20 mouse cellular contexts compared by ENCODE assay signal in the genomic region with DNA sequence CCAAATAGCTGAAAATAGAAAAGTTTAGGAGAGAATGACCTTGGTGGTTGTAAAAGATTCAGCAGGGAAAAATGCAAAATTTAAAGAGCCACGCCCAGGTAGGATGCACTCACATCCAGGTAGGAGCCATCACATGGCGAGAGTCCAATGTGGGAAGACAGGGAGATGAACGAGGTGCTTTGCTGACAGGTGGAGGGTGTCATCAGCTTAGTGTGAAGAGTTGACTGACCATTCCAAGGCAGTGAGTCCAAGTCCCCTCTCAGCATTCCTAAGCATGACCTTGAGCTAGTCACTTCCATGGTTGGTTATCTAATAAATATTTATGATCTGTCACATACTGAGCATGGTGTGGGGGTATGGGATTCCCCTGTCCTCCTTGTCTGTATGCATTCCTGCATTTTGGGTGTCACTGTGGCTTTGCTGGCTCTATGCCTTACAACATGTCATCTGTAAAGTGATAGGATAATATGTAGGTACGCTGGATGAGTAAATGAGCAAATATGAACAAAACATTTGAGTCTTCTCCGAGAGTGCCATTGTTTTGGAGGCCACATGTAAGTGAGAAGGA. TPM values are rescaled to one million over a fixed set of nuclear protein-coding genes. Genes with fewer than 3 reads are reported as not detected.
DNase-seq lines count a peak whose midpoint lies in the region; ATAC-seq and TF ChIP-seq lines count a peak whose summit lies in the region.
"Had no signal": no experiment of that assay in that cellular context is flagged by ENCODE, and none has a peak within 500 bp of the region (broad histone marks: within the 10 kb centered on the region; RNA-seq: fewer than 3 reads in every experiment).

No protein-coding gene starts in this region.

- no peaks in the 10 kb centered on the region for H3K27me3 ChIP-seq in heart, embryonic 10.5 days (ENCODE audit: insufficient read depth, poor library complexity, severe bottlenecking)
- H3K27me3 ChIP-seq in heart, embryonic 12.5 days (replicated peaks) = no peaks in the 10 kb centered on the region
- no peaks in the 10 kb centered on the region for H3K27me3 ChIP-seq in C2C12 (ENCODE audit: control insufficient read depth, insufficient read depth, insufficient read length)
- H3K27me3 ChIP-seq: embryonic facial prominence, embryonic 12.5 days; forebrain, embryonic 13.5 days; forebrain, embryonic 15.5 days had no signal

- no peak overlapping the region for H3K27ac ChIP-seq in heart, embryonic 10.5 days
- H3K27ac ChIP-seq in heart, embryonic 12.5 days (ENCODE audit: poor library complexity, severe bottlenecking) = no peak overlapping the region
- H3K27ac ChIP-seq: embryonic facial prominence, embryonic 10.5 days; embryonic facial prominence, embryonic 12.5 days; forebrain, embryonic 13.5 days; forebrain, embryonic 15.5 days had no signal

- no peaks in the 10 kb centered on the region for H3K79me2 ChIP-seq in C2C12 (ENCODE audit: control insufficient read depth, insufficient read depth)

- H3K9me3 ChIP-seq in heart, embryonic 10.5 days = no peaks in the 10 kb centered on the region
- H3K9me3 ChIP-seq in heart, embryonic 12.5 days (replicated peaks) = no peaks in the 10 kb centered on the region
- H3K9me3 ChIP-seq: embryonic facial prominence, embryonic 10.5 days; embryonic facial prominence, embryonic 12.5 days; forebrain, embryonic 13.5 days; forebrain, embryonic 15.5 days had no signal

- ATAC-seq in heart, embryonic 12.5 days (ENCODE audit: insufficient number of reproducible peaks, low FRiP score) = no peak
- ATAC-seq: forebrain, embryonic 13.5 days; forebrain, embryonic 15.5 days; forebrain, postnatal 0 days had no signal

- no peaks in the 10 kb centered on the region for H3K79me3 ChIP-seq in C2C12 (ENCODE audit: low read depth)

- no peak overlapping the region for H3ac ChIP-seq in C2C12 (ENCODE audit: control insufficient read depth, insufficient read length, low read depth)

- no peaks in the 10 kb centered on the region for H3K36me3 ChIP-seq in heart, embryonic 10.5 days
- no peaks in the 10 kb centered on the region for H3K36me3 ChIP-seq in heart, embryonic 12.5 days
- H3K36me3 ChIP-seq in C2C12 (ENCODE audit: control insufficient read depth, insufficient read depth) = no peaks in the 10 kb centered on the region
- H3K36me3 ChIP-seq: embryonic facial prominence, embryonic 10.5 days; embryonic facial prominence, embryonic 12.5 days; forebrain, embryonic 15.5 days had no signal

- H3K4me2 ChIP-seq in heart, embryonic 12.5 days = no peak overlapping the region
- H3K4me2 ChIP-seq: embryonic facial prominence, embryonic 12.5 days; forebrain, embryonic 13.5 days; forebrain, embryonic 15.5 days had no signal

- peak; percentile 51 for DNase-seq in heart, embryonic 10.5 days (ENCODE audit: low spot score)
- DNase-seq in 3T3-L1 (ENCODE audit: low read depth, low spot score) = peak; percentile 75
- DNase-seq in layer of hippocampus, adult 9-11 months = no peak
- DNase-seq in spleen, adult 18-20 months = no peak
- DNase-seq: adrenal gland, adult 8-10 months; adrenal gland, postnatal 14 days; adrenal gland, postnatal 36 days; B cell, adult 2 months; cerebellum, adult 11-12 months; cerebellum, adult 2 months; cerebellum, adult 9-10 months; cerebellum, postnatal 10 days; cerebellum, postnatal 25 days; forebrain, postnatal 0 days had no signal

- H3K4me3 ChIP-seq in heart, embryonic 10.5 days = no peak overlapping the region
- H3K4me3 ChIP-seq in heart, embryonic 12.5 days = no peak overlapping the region
- H3K4me3 ChIP-seq in C2C12 (ENCODE audit: insufficient read depth, poor library complexity, severe bottlenecking) = no peak overlapping the region
- H3K4me3 ChIP-seq: embryonic facial prominence, embryonic 10.5 days; embryonic facial prominence, embryonic 12.5 days; forebrain, embryonic 13.5 days; forebrain, embryonic 15.5 days had no signal

- WGBS in heart, embryonic 10.5 days = 90% methylated on average over 5 of the region's 5 CpGs
- WGBS in heart, embryonic 12.5 days = 87% methylated on average over 5 of the region's 5 CpGs

- no peak overlapping the region for H3K9ac ChIP-seq in heart, embryonic 12.5 days
- H3K9ac ChIP-seq: embryonic facial prominence, embryonic 12.5 days; forebrain, embryonic 13.5 days; forebrain, embryonic 15.5 days; forebrain, postnatal 0 days had no signal

- H3K4me1 ChIP-seq in heart, embryonic 10.5 days = peaks cover 23% of the 10 kb centered on the region
- H3K4me1 ChIP-seq in heart, embryonic 12.5 days (replicated peaks) = peaks cover 27% of the 10 kb centered on the region

- TF ChIP-seq CTCF in C2C12 (IDR thresholded peaks at IDR 0.05; ENCODE audit: control insufficient read depth, insufficient read depth, insufficient read length) = no peak

TF ChIP-seq in C2C12, 6 proteins besides CTCF, POLR2A, EP300 and RAD21:
- TF ChIP-seq USF1 (IDR thresholded peaks at IDR 0.05; ENCODE audit: low read depth) (no peak), FOSL1 (IDR thresholded peaks at IDR 0.05; ENCODE audit: insufficient read depth, low read length, poor library complexity, severe bottlenecking) (peak; percentile 87), CEBPB (IDR thresholded peaks at IDR 0.05; ENCODE audit: low read depth) (no peak), MYOG (IDR thresholded peaks at IDR 0.05; ENCODE audit: control insufficient read depth, extremely low read depth, insufficient read length) (no peak), MYOD1 (IDR thresholded peaks at IDR 0.05; ENCODE audit: control insufficient read depth, insufficient read length, low read depth) (peak; percentile 87), MAX (IDR thresholded peaks at IDR 0.05) (peak; percentile 53)

RNA-seq across cellular contexts. Expression of gene Pdk4, which starts 51.7 kb away (rescaled TPM):
- polyA plus RNA-seq in heart, embryonic 10.5 days (2016; fragmentation: Nextera tagmentation; extraction: Ambion mirVana) = 7.7 and 12.0 TPM in 2 replicates
- polyA plus RNA-seq in heart, embryonic 12.5 days (2016; fragmentation: Nextera tagmentation; extraction: Ambion mirVana) = 20.4 and 22.5 TPM in 2 replicates
- 41.6 TPM for polyA plus RNA-seq in C2C12 (2012; fragmentation: generic; extraction: Trizol)

Comparison
In these comparisons a context has a peak if more than half of its experiments do, and no peak if none do; other contexts are left out.
1. DNase-seq: peak in heart, embryonic 10.5 days (single experiment) and 3T3-L1 (single experiment); none in layer of hippocampus, adult 9-11 months (single experiment) and spleen, adult 18-20 months (0 of 2).